Mouse (Mus musculus): ENCODE results near the gene Mcemp1.
A peak's percentile ranks its signal among the peaks of the same experiment; 100 is the strongest.

- TF ChIP-seq GATA1 (IDR thresholded peaks at IDR 0.05; ENCODE audit: borderline replicate concordance, low read length) (no peak), FLI1 (IDR thresholded peaks at IDR 0.05; ENCODE audit: low read length) (peak; percentile 63; the same call in 1 of the 2 replicates)
These were observed 44.2 kb upstream of the Mcemp1 start, which contains the start of the genes Xab2 and Pet100 for GRCm38 (mm10) chr8:3621199-3621970.

Data from megakaryocyte, embryonic 14.5 days (primary cell).